Mouse (Mus musculus) neural tube, postnatal 0 days (tissue): ENCODE measurements around the gene Akap2. TPM values are rescaled to one million over a fixed set of nuclear protein-coding genes. Genes with fewer than 3 reads are reported as not detected.

Experiments
- polyA plus RNA-seq: library from polyadenylated mRNA; unstranded; fragments of >200 nt; fragmentation: Nextera tagmentation; extraction: Ambion mirVana; gene quantifications from 2 replicates; pipeline ENCODE4 v1.2.1, GENCODE M21; 2015

The Akap2 gene
- 10.2 and 12.9 TPM in 2 replicates for polyA plus RNA-seq

GRCm38 (mm10) chr4:57717354-57717753 lies at the start of gene Akap2:
TSS of gene Akap2 (plus strand) at chr4:57717657.

GRCm38 (mm10) chr4:57916201-57916661 lies 198.8 kb downstream of the Akap2 start, which contains the start of gene D630039A03Rik:
TSS of gene D630039A03Rik (minus strand) at chr4:57916297.

Other genes starting within 250 kb of the Akap2 start
- 11.0 and 11.8 TPM in 2 replicates for gene Pakap, start 149.5 kb upstream of the Akap2 start, polyA plus RNA-seq
- 0.59 and 0.66 TPM in 2 replicates for gene D630039A03Rik, start 198.6 kb downstream of the Akap2 start, polyA plus RNA-seq
- 366 and 398 TPM in 2 replicates for gene Txn1, start 238.8 kb downstream of the Akap2 start, polyA plus RNA-seq